Mouse (Mus musculus) small intestine, adult 2 months (tissue): Measurements from ENCODE around the gene Golph3.

Source experiments
- CTCF ChIP-seq: fragments of 200-500 bp; IDR thresholded peaks from 2 replicates; pipeline ENCODE4 v1.5.1; 2012; ENCODE audit warnings: low read depth, mild to moderate bottlenecking, control low read depth, inconsistent platforms, low read length, moderate library complexity, mixed read lengths; ENCODE audit not compliant: insufficient replicate concordance, insufficient read length; ENCODE audit errors: extremely low read depth
- POLR2A ChIP-seq: fragments of 200-500 bp; IDR thresholded peaks from 2 replicates; pipeline ENCODE4 v1.6.1; 2012; ENCODE audit warnings: low read depth, mild to moderate bottlenecking, control low read depth, inconsistent platforms, low read length, moderate library complexity

DNA sequence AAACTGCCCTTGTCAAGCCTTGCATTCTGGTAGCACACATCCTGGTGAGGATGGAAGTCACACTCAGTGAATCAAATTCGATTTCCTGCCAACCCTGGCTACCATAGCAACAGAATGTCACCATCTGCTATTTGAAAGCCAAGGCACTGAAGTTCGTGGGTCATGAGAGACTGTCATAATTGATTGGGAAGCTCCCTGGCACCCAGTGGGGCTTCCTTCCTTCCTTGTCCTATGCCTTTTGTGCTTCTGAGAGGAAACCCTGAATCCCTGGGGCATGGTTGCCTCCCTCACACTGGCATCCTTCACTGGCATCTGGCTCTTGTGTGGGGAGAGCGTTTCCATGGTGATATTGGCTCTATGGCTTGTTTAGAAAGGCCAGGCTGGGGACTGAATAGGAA is 44.8 kb downstream of the Golph3 start:
- no peak for TF ChIP-seq CTCF
- no peak for TF ChIP-seq POLR2A
